Mouse (Mus musculus): ENCODE results near the gene Ntrk3. TPM values are rescaled to one million over a fixed set of nuclear protein-coding genes. Genes with fewer than 3 reads are reported as not detected.

Ntrk3 gene
- polyA plus RNA-seq, 1 experiment from 2014 or later = 3.0 TPM

DNA sequence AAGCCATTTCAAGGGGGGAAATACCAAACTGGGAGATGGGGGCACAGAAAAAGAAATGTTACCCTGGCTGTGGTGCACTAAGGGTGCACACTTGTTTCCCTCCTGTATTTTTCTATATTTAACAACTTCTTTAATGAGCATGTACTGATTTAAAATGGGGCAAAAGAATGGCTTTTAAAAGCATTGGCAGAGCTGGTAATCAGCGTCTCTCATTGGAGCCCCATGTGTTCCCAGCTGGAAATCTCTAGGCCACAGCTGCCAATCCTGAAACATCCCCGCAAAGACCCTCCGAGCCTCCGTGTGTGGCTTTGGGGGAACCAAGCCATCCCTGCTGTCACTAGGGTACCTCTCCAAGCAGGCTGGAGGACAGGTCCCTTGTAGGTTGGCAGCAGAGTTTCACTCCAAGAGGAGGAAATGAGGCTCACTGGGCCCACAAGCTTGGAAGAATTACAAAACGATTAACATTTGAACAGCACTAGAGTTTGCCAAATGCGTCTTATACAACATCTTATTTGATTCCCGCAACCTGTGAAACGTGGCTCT lies 16.7 kb upstream of the Ntrk3 start:
- Histone ChIP-seq H3K27me3 (replicated peaks) (no peaks in the 10 kb centered on the region), H3K27ac (no peak overlapping the region), H3K4me2 (no peak overlapping the region), H3K4me1 (no peaks in the 10 kb centered on the region), H3K9ac (no peak overlapping the region), H3K4me3 (replicated peaks) (no peak overlapping the region), H3K9me3 (no peaks in the 10 kb centered on the region), H3K36me3 (no peaks in the 10 kb centered on the region)
- WGBS = 57% methylated on average over 8 of the region's 8 CpGs
- no peak for ATAC-seq (ENCODE audit: insufficient read depth, low FRiP score, low read depth)

DNA sequence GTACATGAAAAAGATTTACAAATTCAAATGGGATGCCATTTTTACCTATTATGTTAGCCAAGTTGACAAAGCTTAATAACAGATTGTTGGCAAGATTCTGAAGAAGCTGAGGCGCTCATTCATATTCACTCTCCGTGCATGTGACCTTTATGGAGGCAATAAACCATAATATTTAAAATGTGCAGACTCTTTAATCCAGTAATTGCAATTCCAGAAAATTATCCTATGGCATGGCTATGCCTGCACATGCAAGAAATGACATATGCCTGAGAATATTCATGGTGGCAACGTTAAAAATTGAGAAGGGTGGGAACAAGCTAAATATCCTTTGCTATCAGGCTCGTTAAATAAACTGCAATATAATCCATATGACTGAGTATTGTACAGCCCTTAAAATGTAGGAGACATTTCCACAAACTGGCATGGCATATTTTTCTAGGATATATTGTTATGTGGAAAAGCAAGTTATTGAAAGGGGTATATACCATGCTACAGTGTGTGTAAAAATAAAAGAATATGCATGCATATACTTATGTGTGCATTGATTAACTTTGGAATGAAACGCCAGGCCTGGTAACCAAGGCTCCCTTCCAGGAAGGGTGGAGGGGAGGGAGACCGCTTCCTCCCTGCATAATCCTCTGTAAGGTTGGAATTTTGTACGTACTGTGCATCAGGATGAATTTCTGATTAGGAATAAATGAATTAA lies 16.1 kb upstream of the Ntrk3 start:
- no peaks in the 10 kb centered on the region for H3K9me3 ChIP-seq
- ATAC-seq (ENCODE audit: insufficient read depth, low FRiP score, low read depth) = no peak
- H3K9ac ChIP-seq = no peak overlapping the region
- no peak overlapping the region for H3K27ac ChIP-seq
- H3K27me3 ChIP-seq (replicated peaks) = no peaks in the 10 kb centered on the region
- H3K36me3 ChIP-seq = no peaks in the 10 kb centered on the region
- no peaks in the 10 kb centered on the region for H3K4me1 ChIP-seq
- H3K4me2 ChIP-seq = no peak overlapping the region
- WGBS = 74% methylated on average over 7 of the region's 7 CpGs
- no peak overlapping the region for H3K4me3 ChIP-seq (replicated peaks)

DNA sequence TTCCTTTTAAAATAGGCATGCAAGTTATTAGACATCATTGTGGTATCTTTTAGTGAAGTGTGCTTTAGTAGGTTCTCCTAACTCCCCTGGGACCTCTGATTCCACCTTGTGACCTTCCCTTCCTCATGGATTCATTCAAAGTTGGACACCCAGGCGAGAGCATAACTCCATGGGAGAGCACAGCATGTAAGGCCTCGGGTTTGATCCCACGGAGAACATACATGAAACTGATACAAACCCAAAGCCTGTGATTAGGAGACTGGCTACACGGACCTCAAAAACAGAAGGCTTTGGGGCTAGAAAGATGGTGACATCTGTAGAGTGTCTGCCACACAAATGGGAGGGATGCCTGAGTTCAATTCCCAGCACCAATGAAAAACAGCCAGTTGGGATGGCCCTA lies 15.1 kb upstream of the Ntrk3 start:
- H3K9me3 ChIP-seq = no peaks in the 10 kb centered on the region
- H3K36me3 ChIP-seq = no peaks in the 10 kb centered on the region
- no peaks in the 10 kb centered on the region for H3K27me3 ChIP-seq (replicated peaks)
- H3K27ac ChIP-seq = no peak overlapping the region
- no peak overlapping the region for H3K9ac ChIP-seq
- H3K4me1 ChIP-seq = no peaks in the 10 kb centered on the region
- no peak for ATAC-seq (ENCODE audit: insufficient read depth, low FRiP score, low read depth)
- WGBS = 78% methylated on average over 4 of the region's 4 CpGs
- H3K4me2 ChIP-seq = no peak overlapping the region
- no peak overlapping the region for H3K4me3 ChIP-seq (replicated peaks)

DNA sequence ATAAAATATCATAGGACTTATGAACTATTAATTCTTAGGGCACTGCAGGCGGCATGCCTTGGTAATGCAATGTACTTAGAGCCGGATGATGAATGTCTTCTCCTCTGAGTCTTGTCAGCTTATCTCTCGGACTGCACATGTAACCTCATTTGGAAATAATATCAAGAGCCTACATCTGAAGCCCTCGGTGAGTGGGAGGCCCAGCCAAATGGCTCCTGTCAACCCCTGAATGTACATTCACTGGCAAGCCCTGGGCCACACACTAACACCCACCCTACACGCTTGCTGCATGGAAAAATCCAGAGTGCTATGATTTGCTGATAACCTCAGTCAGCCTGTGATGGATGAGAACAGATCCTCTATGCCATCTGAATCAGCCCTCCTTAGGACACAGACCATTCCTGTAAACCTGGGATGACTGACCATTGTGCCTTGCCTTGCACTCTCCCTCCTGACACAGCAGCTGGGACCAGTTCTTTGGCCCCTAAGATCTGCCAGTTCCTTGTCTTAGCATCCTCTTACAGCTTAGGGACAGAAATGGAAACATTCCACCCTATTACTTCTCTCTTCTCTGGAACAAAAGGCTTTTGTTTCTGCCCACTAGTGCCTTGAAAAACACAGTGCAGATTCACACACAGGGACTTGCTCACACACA lies 6.0 kb upstream of the Ntrk3 start:
- Histone ChIP-seq H3K4me2 (no peak overlapping the region), H3K4me1 (no peaks in the 10 kb centered on the region), H3K4me3 (replicated peaks) (no peak overlapping the region), H3K9me3 (no peaks in the 10 kb centered on the region), H3K27me3 (replicated peaks) (no peaks in the 10 kb centered on the region), H3K36me3 (no peaks in the 10 kb centered on the region), H3K27ac (no peak overlapping the region), H3K9ac (no peak overlapping the region)
- no peak for ATAC-seq (ENCODE audit: insufficient read depth, low FRiP score, low read depth)
- 42% methylated on average over 5 of the region's 5 CpGs for WGBS

DNA sequence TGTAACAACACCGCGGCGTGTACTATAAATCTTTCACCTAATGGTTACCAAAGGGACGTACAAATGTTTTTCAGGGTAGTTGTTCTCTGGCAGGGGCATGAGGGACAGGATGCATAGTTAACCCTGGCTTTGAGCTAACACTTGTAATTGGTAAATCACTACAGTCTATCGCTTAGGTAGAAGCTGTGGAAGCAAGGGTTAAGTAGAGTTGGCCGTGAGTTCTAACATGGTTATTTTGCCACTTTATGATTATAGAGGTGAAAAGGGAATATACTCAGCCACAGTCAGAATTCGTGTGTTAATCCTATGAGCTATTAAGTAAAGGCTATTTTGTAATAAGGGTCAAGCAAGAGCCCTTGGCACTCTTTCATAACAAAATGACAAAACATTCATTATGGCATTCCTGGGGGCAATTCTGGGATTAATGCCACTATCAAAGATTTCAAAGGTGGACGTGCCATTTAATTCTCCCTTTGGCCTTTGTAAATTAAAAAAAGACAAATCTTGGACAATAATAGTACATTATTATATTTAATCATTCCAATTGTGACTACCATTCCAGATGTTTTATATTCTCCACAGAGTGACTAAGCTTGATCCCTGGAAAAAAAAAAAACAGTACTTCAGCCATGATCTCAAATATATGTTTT lies 1.7 kb upstream of the Ntrk3 start:
- H3K4me3 ChIP-seq (replicated peaks) = no peak overlapping the region
- no peaks in the 10 kb centered on the region for H3K9me3 ChIP-seq
- no peak overlapping the region for H3K27ac ChIP-seq
- no peak for ATAC-seq (ENCODE audit: insufficient read depth, low FRiP score, low read depth)
- H3K36me3 ChIP-seq = no peaks in the 10 kb centered on the region
- WGBS = 71% methylated on average over 8 of the region's 8 CpGs
- no peak overlapping the region for H3K4me2 ChIP-seq
- H3K27me3 ChIP-seq (replicated peaks) = no peaks in the 10 kb centered on the region
- H3K9ac ChIP-seq = no peak overlapping the region
- H3K4me1 ChIP-seq = no peaks in the 10 kb centered on the region

DNA sequence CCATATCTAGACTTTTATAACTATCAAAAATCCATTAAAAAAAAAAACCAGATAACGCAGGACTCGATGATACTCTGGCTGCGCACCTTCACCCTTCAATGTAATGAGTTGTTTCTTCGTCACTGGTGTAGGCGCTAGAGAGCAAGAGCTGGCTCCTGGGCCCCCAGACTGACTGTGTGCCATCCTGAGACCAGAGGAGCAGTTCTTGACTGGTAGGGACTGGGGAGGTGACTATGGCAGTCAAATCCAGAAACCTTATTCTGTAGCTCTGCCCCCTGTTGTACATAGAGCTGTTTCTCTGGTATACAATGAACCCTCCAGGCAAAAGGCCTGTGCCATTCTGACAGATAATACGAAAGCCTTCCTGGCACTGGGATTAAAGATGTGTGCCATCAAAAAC lies 616 bp downstream of the Ntrk3 start:
- ATAC-seq (ENCODE audit: insufficient read depth, low FRiP score, low read depth) = no peak
- Histone ChIP-seq H3K27ac (no peak overlapping the region), H3K9ac (no peak overlapping the region), H3K27me3 (replicated peaks) (no peaks in the 10 kb centered on the region), H3K4me2 (no peak overlapping the region), H3K36me3 (no peaks in the 10 kb centered on the region), H3K4me1 (no peaks in the 10 kb centered on the region), H3K9me3 (no peaks in the 10 kb centered on the region), H3K4me3 (replicated peaks) (no peak overlapping the region)
- WGBS = 89% methylated on average over 6 of the region's 6 CpGs

DNA sequence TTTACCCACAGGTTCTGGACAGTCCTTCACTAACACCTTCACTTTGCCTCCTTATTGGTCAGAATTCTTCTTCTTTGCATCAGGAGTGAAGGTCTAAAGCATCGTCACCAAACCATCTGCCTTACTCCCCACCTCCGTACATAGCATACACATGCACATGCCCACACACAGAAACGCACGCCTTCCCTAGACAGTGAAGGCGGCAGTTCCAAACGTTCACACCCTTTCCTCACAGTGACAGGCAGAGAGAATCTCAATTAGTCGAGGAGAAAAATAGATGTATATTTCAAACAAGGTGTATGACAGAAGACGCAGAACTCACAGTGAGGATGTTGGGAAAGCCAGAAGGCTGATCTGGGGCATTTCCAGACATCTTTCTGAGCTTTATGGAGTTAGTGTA lies 6.4 kb downstream of the Ntrk3 start:
- no peak for ATAC-seq (ENCODE audit: insufficient read depth, low FRiP score, low read depth)
- Histone ChIP-seq H3K27ac (no peak overlapping the region), H3K4me2 (no peak overlapping the region), H3K36me3 (no peaks in the 10 kb centered on the region), H3K27me3 (replicated peaks) (no peaks in the 10 kb centered on the region), H3K4me3 (replicated peaks) (no peak overlapping the region), H3K9me3 (no peaks in the 10 kb centered on the region), H3K4me1 (no peaks in the 10 kb centered on the region), H3K9ac (no peak overlapping the region)
- WGBS = 71% methylated on average over 8 of the region's 8 CpGs

DNA sequence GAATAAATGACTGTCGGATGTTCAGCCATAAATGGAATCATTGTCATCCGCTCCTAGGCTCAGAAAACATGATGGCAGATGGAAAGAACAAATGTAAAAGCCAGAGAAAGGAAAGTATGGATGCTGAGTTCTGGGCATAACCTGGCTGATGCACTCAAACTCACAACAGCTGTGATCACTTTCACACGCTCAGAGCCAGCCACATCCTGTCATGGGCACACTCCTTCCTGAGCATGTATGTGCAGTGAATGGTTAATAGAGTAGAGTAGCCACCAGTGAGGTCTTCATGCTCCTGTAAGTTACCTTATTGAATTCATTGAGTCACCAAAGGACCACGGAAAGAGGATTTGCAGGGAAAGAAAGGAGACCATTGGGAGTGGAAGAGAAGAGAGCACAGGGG lies 13.2 kb downstream of the Ntrk3 start:
- H3K27ac ChIP-seq = no peak overlapping the region
- H3K4me1 ChIP-seq = no peaks in the 10 kb centered on the region
- no peak overlapping the region for H3K9ac ChIP-seq
- no peak overlapping the region for H3K4me2 ChIP-seq
- H3K27me3 ChIP-seq (replicated peaks) = no peaks in the 10 kb centered on the region
- H3K36me3 ChIP-seq = no peaks in the 10 kb centered on the region
- H3K4me3 ChIP-seq (replicated peaks) = no peak overlapping the region
- no peaks in the 10 kb centered on the region for H3K9me3 ChIP-seq
- 79% methylated on average over 4 of the region's 4 CpGs for WGBS
- no peak for ATAC-seq (ENCODE audit: insufficient read depth, low FRiP score, low read depth)

DNA sequence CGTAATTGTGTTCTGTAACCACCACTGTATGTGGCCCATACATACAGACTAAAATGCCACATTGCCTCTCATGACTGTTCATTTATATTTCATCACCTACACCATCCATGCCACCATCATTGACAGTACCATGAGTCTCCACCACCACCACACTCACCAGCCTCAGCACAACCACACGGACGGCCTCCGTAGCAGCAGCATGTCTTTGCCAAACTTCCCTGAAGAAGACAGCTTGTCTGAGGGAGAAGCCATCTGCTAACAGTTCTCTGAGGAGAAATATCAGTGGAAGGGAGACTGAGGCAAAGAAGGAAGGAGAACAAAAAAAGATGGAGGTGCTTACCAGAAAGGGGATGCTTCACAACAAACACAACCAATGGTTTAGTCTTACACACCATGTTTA lies 15.8 kb downstream of the Ntrk3 start:
- H3K27me3 ChIP-seq (replicated peaks) = no peaks in the 10 kb centered on the region
- 93% methylated on average over 4 of the region's 4 CpGs for WGBS
- H3K9me3 ChIP-seq = no peaks in the 10 kb centered on the region
- H3K9ac ChIP-seq = no peak overlapping the region
- H3K4me3 ChIP-seq (replicated peaks) = no peak overlapping the region
- no peak for ATAC-seq (ENCODE audit: insufficient read depth, low FRiP score, low read depth)
- H3K4me1 ChIP-seq = 0 out of 2 replicates have a peak, but pooled peaks cover 3% of the 10 kb centered on the region
- H3K36me3 ChIP-seq = no peaks in the 10 kb centered on the region
- H3K27ac ChIP-seq = no peak overlapping the region
- no peak overlapping the region for H3K4me2 ChIP-seq

DNA sequence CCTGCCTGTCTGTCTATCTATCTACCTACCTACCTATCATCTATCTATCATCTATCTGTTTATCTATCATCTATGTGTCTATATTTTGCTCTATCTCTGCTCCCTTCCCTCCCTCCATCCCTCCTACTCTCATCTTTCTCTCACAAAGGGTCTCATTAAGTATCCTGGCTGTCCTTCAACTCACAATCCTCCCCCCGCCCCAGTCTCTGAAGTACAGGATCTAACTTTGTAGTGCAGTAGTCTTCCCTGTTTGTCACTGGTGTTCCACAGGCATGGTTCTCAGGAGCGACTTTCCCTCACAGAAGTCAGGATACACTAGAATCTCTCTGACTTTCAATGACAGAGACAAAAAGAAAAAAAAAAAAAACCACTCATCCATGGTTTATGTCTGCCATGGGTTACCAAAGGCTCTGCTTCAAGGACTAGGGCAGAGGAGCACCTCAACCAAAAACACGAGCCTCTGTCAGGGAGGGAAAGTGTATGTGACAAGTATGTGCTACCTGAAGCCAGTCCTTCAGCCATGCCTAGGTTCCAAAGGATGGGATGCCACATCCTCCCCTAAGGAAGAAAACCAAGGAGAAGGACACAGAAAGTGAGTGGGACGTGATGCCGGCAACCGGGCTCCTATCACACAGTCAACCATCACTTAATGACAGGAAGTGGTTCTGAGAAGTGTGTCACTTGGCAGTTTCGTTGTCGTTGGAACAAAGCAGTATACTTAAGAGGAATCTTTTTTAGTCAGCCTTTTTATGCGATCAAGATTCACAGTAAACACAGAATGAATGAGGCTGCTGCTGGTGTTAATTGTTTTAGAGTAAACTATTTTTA lies 16.6 kb downstream of the Ntrk3 start:
- H3K4me3 ChIP-seq (replicated peaks) = no peak overlapping the region
- H3K27me3 ChIP-seq (replicated peaks) = no peaks in the 10 kb centered on the region
- no peaks in the 10 kb centered on the region for H3K36me3 ChIP-seq
- ATAC-seq (ENCODE audit: insufficient read depth, low FRiP score, low read depth) = no peak
- H3K27ac ChIP-seq = no peak overlapping the region
- H3K9me3 ChIP-seq = no peaks in the 10 kb centered on the region
- H3K4me2 ChIP-seq = no peak overlapping the region
- H3K9ac ChIP-seq = no peak overlapping the region
- H3K4me1 ChIP-seq = 0 out of 2 replicates have a peak, but pooled peaks cover 3% of the 10 kb centered on the region
- WGBS = 75% methylated on average over 9 of the region's 9 CpGs

DNA sequence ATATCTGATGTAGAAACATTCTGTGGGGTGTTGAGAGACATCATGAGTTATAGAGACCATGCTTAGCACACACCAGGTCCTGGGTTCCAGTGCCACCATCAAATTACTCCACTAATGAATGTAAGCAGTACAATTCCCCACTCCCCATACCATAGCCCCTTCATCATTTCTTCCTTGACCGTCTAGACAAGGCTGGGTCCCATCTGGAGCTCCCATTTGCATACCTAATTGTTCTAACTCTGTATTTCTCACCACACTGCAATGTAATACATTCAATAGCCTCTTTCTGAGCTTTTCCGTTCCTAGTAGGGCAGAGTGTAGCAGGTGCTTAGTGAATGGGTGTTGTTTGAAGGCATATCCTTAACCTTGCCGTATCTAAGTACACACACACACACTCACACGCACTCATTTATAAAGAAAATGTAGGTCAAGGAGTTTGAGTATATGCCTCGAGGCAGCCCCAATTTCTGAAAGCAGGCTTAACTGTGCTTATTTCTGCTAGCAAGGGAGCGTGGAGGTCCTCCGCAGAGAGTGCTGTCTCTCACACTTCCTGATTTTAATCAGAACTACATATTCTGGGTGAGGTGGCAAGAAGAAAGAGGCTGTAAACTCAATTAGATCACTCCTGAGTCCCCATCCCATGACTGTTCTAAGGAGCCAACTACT lies 17.9 kb downstream of the Ntrk3 start:
- Histone ChIP-seq H3K36me3 (no peaks in the 10 kb centered on the region), H3K9me3 (no peaks in the 10 kb centered on the region), H3K9ac (no peak overlapping the region), H3K4me2 (no peak overlapping the region), H3K27ac (no peak overlapping the region), H3K27me3 (replicated peaks) (no peaks in the 10 kb centered on the region), H3K4me1 (0 out of 2 replicates have a peak, but pooled peaks cover 3% of the 10 kb centered on the region), H3K4me3 (replicated peaks) (no peak overlapping the region)
- ATAC-seq (ENCODE audit: insufficient read depth, low FRiP score, low read depth) = no peak
- WGBS = 75% methylated on average over 7 of the region's 7 CpGs
